Mouse (Mus musculus) neural tube, embryonic 12.5 days (tissue): ENCODE data around the gene Rptor. TPM values are rescaled to one million over a fixed set of nuclear protein-coding genes. Genes with fewer than 3 reads are reported as not detected.
A peak's percentile ranks its signal among the peaks of the same experiment; 100 is the strongest.

Source experiments
- ATAC-seq: fragments of 200-750 bp; cut with Nextera tagmentation; 2 replicates; pipeline ENCODE4 v1.8.0; 2017; ENCODE audit warnings: low read depth, mild to moderate bottlenecking, moderate TSS enrichment, moderate library complexity; ENCODE audit not compliant: low FRiP score
- H3K27ac ChIP-seq: fragments of 300-500 bp; sonication (generic); 2 replicates; pipeline ENCODE4 v1.5.1; 2016
- H3K27me3 ChIP-seq: fragments of 300-500 bp; sonication (generic); replicated peaks from 2 replicates; pipeline ENCODE4 v1.6.1; 2016; ENCODE audit warnings: mild to moderate bottlenecking
- H3K36me3 ChIP-seq: fragments of 300-500 bp; sonication (generic); 2 replicates; pipeline ENCODE4 v1.6.1; 2016; ENCODE audit warnings: mild to moderate bottlenecking
- H3K4me1 ChIP-seq: fragments of 300-500 bp; sonication (generic); 2 replicates; pipeline ENCODE4 v1.6.1; 2016
- H3K4me2 ChIP-seq: fragments of 300-500 bp; sonication (generic); replicated peaks from 2 replicates; pipeline ENCODE4 v1.6.1; 2016; ENCODE audit warnings: mild to moderate bottlenecking
- H3K4me3 ChIP-seq: fragments of 300-500 bp; sonication (generic); 2 replicates; pipeline ENCODE4 v1.5.1; 2016
- H3K9ac ChIP-seq: fragments of 300-500 bp; sonication (generic); 2 replicates; pipeline ENCODE4 v1.6.1; 2016; ENCODE audit warnings: mild to moderate bottlenecking
- H3K9me3 ChIP-seq: fragments of 300-500 bp; sonication (generic); 2 replicates; pipeline ENCODE4 v1.6.1; 2016; ENCODE audit warnings: mild to moderate bottlenecking
- WGBS: fragments of 180-500 bp; shearing (Covaris S2); methylation state at CpG from one replicate; pipeline ENCODE4 v1.1.7; 2016; 5-methylcytosine and 5-hydroxymethylcytosine counted together
- polyA plus RNA-seq: library from polyadenylated mRNA; unstranded; fragments of >200 nt; fragmentation: Nextera tagmentation; extraction: Ambion mirVana; gene quantifications from 2 replicates; pipeline ENCODE4 v1.2.1, GENCODE M21; 2016

Rptor gene
- 17.8 and 19.0 TPM in 2 replicates for polyA plus RNA-seq

DNA sequence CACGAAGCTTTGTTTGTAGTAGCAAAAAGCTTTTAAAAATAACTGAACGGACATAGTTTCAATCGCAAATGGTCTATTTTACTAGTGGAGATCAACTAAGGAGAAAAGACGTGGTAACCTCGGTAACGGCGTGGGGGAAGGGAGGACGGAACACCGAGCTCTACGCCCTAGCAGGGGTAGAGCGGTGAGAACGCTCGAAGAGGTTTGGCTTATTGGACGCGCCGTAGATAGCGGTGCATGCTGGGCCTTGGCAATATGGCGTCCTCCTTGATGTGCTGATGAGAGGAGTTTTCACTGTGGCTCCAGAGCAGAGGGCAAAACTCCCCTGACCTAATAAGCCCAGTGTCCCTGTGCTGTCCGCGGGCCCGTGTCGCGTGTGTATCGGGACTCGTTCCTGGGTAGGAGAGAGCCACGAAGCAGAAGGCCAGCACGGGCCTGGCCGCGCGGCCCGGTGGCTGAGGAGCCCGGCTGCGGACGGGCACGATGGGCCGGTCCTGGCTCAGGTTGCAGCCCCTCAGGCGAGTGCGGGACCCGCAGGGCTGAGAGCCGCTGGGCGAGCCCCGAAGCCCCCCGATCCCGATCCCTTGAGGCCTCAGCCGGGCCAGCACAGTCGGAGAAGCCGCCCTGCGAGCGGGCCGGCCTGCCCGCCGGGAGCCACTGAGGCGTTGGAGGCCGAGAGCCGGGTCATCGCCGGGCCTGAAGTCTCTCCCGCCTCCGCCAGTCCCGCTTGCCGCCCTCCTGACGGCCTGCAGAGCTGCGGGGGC lies at the start of gene Rptor:
Rptor (plus strand) TSS at position 143 of the 764 bp plus-strand sequence.
- Histone ChIP-seq H3K4me1 (peaks cover 11% of the 10 kb centered on the region), H3K36me3 (peaks cover 6% of the 10 kb centered on the region; the same call in 1 of the 2 replicates), H3K27me3 (no peaks in the 10 kb centered on the region), H3K9ac (peak within 1 kb of the TSS; percentile 97), H3K4me3 (peak within 1 kb of the TSS; percentile 100), H3K4me2 (peak within 1 kb of the TSS; percentile 89), H3K9me3 (no peaks in the 10 kb centered on the region), H3K27ac (peak within 1 kb of the TSS; percentile 78)
- WGBS: under 1% methylated on average over 63 of the region's 63 CpGs
- peak; percentile 96 for ATAC-seq

DNA sequence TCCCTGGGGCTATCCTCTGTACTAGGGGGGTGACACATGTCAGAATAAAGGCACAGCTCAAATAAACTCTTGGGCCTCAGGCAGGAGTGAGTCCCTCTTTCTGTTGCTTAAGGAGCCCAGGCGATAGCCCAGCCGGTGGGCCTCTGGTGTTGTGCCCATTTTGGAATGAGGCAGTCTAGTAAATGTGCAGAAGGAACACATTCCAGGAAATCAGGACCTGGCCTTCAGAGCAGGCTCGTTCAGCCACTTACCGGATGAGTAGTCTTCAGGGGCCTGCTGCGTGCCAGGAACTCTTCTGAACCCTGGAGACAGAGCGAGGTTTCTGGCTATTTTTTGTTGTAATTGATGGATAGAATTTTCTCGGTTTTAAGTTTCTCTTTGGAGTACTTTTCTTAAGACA lies 48.0 kb upstream of the Rptor start:
- H3K4me3 ChIP-seq: no peak overlapping the region
- H3K27ac ChIP-seq: no peak overlapping the region
- no peaks in the 10 kb centered on the region for H3K36me3 ChIP-seq
- no peak for ATAC-seq
- peaks cover 22% of the 10 kb centered on the region for H3K27me3 ChIP-seq
- H3K4me2 ChIP-seq: no peak overlapping the region
- 87% methylated on average over 7 of the region's 7 CpGs for WGBS
- H3K9me3 ChIP-seq: no peaks in the 10 kb centered on the region
- H3K4me1 ChIP-seq: peaks cover 39% of the 10 kb centered on the region
- H3K9ac ChIP-seq: no peak overlapping the region

DNA sequence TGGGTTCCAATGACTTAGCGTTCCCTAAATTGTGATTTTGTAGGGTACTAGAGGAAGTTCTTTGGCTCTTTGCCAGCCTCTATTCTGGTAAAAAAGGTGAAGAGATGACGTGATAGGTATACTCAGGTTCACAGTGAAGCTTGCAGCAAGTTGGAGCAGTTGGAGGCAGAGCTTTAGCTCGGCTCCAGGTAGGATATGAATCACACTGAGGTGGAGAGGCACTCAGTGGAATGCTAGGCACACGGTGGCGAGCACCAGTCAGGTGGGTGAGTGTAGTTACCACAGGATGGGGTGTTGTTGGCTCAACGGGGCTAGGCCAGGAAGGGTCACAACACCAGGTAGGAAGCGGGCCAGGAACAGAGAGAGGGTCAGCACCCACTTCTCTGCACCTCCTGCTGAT lies 47.5 kb upstream of the Rptor start:
- WGBS: 86% methylated on average over 7 of the region's 7 CpGs
- H3K36me3 ChIP-seq: no peaks in the 10 kb centered on the region
- H3K27ac ChIP-seq: no peak overlapping the region
- H3K9ac ChIP-seq: no peak overlapping the region
- ATAC-seq: no peak
- H3K4me1 ChIP-seq: peaks cover 39% of the 10 kb centered on the region
- no peak overlapping the region for H3K4me2 ChIP-seq
- H3K9me3 ChIP-seq: no peaks in the 10 kb centered on the region
- H3K27me3 ChIP-seq: peaks cover 17% of the 10 kb centered on the region
- no peak overlapping the region for H3K4me3 ChIP-seq

DNA sequence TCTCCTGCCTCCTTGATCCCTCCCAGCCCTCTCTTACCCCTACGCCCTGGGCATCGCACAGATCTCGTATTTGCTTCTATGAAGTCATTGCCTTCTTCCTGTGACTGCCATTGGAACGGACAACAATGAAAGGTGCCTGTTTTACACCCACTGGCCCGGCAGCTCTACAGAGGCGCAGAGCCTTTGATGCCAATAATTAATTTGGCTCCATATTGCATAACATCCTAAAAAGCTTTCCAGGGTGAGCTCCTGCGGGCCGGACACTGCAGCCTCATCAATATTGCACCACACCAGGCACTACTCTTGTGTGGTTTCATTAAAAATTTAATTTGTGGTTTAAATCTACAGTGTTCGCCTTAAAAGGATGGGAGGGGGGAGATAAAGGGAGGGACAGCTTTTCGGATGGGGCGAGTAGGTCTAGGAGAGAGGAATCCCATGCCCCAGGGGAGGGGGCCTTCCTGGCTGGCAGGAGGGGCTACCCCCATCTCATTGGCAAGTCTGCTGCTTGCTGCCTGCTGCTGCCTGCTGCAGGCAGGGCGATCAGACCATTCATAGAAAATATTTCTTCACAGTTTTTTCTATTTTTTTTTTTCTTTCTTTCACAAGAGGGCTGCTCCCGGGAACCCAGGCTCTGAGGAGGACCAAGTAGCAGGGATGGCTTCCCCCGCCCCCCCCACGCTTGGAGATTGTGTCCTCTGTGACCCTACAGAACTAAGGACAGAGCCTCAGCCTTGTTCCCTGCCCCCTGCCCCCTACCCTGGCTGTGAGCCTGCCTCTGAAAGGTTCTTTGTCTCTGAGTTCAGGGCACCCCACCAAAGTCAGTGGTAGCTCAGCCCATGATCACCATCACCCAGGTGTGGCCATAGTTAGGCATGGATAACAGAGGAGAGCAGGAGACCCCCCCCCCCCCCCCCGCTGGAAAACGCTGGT lies 44.5 kb upstream of the Rptor start:
- Histone ChIP-seq H3K4me3 (no peak overlapping the region; the same call in 1 of the 2 replicates), H3K36me3 (no peaks in the 10 kb centered on the region), H3K9ac (peak overlapping the region; percentile 42; the same call in 1 of the 2 replicates), H3K27me3 (no peaks in the 10 kb centered on the region; the same call in 1 of the 2 replicates), H3K9me3 (no peaks in the 10 kb centered on the region), H3K4me1 (peaks cover 33% of the 10 kb centered on the region), H3K4me2 (peak overlapping the region; percentile 24), H3K27ac (peak overlapping the region; percentile 82)
- peak; percentile 52 for ATAC-seq
- WGBS: 14% methylated on average over 17 of the region's 17 CpGs

DNA sequence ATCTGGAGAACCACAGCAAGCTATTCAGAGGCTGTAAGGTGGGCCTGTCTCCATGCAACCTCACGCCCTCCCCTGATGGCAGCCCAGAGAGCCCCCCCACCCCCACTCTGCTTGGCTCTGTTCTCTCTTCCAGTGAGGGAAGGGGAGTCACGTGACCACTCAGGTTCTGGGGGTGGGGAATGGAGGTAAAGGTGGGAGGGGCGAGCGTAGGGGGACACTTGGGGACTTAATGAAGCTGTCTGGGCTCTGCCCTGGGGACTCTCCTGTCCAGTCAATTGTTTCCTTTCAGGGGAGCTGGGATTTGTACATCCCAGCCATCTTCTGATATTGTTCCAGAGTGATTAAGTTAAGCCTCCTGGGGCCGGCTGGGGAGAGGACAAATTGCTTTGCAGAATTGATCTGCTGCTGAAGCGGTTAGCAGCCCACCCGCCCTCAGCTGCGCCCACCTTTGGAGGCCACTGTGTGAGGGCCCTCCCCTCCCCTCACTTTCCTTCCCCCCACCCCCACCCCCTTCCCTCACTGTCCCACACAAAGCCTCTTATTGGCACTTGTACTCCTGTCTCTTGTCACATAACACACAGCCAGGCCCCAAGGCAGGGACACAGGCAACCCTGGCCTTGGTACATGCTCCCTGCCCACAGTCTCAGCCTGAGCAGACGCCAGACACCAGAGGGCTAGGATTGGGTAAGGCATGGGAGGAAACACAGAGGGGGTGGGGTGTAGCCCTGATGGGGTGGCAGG lies 43.7 kb upstream of the Rptor start:
- WGBS: 5% methylated on average over 9 of the region's 9 CpGs
- H3K4me1 ChIP-seq: peaks cover 33% of the 10 kb centered on the region
- H3K9ac ChIP-seq: 0 out of 2 replicates have a peak overlapping the region, but pooled peaks have one; percentile 42
- ATAC-seq: peak; percentile 80
- peaks cover 6% of the 10 kb centered on the region for H3K27me3 ChIP-seq
- peak overlapping the region; percentile 82 for H3K27ac ChIP-seq
- H3K4me2 ChIP-seq: peak overlapping the region; percentile 24
- no peak overlapping the region; the same call in 1 of the 2 replicates for H3K4me3 ChIP-seq
- no peaks in the 10 kb centered on the region for H3K36me3 ChIP-seq
- H3K9me3 ChIP-seq: no peaks in the 10 kb centered on the region

DNA sequence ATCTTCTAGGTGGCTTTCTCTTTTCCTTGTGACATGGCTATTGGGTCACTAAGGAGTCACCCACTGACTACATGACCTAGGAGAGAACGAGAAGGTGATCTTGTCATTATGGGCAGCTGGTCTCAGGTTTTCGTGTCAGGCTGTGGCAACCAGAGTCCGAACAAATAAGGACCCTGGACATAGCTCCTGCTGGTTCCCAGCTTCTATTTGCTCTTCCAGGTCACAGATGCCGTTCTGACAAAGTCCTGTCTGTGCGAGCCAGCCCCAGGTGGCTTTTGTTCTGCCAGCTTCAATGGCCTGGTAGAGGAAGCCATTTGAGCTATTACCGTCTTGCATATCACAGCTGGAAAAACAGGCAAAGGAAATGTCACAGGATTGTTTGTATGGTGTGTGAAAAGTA lies 40.4 kb upstream of the Rptor start:
- H3K27me3 ChIP-seq: peaks cover 12% of the 10 kb centered on the region
- H3K9ac ChIP-seq: no peak overlapping the region
- no peak overlapping the region for H3K4me2 ChIP-seq
- no peak for ATAC-seq
- no peaks in the 10 kb centered on the region for H3K36me3 ChIP-seq
- no peak overlapping the region for H3K4me3 ChIP-seq
- H3K27ac ChIP-seq: no peak overlapping the region
- peaks cover 32% of the 10 kb centered on the region for H3K4me1 ChIP-seq
- H3K9me3 ChIP-seq: no peaks in the 10 kb centered on the region
- 14% methylated on average over 6 of the region's 6 CpGs for WGBS

DNA sequence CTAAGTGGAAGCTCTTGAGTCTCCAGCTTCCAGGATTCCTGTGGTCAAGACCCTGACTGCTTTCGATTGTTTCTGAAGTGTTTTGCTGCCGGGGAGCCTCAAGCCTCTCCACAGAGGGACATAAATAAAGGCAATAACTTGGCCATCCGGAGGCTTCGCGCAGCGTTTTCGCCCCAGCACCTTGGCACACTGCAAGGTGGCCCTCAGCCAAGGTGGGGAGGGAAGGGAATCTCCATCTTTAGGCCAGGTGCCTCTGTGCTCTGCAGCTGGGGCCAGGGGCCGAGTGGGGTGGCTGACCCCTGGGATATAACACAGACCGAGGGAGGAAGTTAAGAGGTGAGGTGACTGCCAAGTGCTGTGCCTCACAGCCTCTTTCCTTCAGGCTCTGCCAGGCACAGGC lies 39.5 kb upstream of the Rptor start:
- Histone ChIP-seq H3K27me3 (peaks cover 12% of the 10 kb centered on the region), H3K4me2 (no peak overlapping the region), H3K27ac (no peak overlapping the region), H3K36me3 (no peaks in the 10 kb centered on the region), H3K4me3 (no peak overlapping the region), H3K4me1 (peaks cover 23% of the 10 kb centered on the region), H3K9ac (no peak overlapping the region), H3K9me3 (no peaks in the 10 kb centered on the region)
- 39% methylated on average over 9 of the region's 9 CpGs for WGBS
- no peak for ATAC-seq

DNA sequence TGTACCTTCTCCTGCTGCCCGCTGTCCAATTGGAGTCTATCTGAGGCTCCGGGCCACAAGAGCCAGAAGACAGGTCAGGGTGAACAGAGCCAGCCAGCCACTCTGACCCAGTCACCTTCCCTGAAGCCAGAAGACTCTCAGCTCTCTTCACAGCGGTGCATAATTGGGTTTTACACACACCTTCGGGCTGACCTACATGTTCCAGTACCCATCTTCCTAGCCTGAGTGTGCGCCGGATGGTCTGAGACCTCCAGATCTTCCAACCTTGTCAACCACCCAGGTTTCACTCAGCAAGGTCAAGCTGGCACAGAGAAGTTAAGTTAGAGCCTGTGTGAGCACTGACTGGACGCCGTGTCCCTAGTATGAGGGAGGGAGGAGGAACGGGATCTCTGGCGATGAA lies 38.3 kb upstream of the Rptor start:
- Histone ChIP-seq H3K4me2 (no peak overlapping the region), H3K36me3 (no peaks in the 10 kb centered on the region), H3K27ac (no peak overlapping the region), H3K9me3 (no peaks in the 10 kb centered on the region), H3K4me3 (no peak overlapping the region), H3K9ac (no peak overlapping the region), H3K27me3 (peaks cover 12% of the 10 kb centered on the region), H3K4me1 (peaks cover 11% of the 10 kb centered on the region)
- 91% methylated on average over 10 of the region's 10 CpGs for WGBS
- no peak for ATAC-seq

DNA sequence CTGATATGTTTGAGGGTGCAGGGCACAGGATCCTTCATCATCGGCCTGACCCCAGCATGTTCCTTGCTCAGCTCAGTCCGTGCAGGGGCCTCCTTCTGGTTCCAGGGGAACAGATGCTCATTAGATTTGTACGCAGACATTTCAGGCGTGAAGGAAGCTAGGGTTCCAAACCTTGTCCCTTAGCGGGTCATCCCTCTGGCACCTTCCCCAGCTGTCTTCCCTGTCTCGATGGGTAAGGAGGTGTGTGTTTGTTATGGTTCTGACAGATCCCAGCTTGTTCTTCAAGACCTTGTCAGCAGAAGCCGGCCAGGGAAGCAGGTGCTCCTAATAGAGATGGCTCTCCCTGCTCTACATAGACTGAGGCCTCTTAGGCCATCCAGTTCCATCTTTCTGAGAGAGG lies 37.7 kb upstream of the Rptor start:
- H3K9me3 ChIP-seq: no peaks in the 10 kb centered on the region
- WGBS: 58% methylated on average over 7 of the region's 7 CpGs
- H3K36me3 ChIP-seq: no peaks in the 10 kb centered on the region
- H3K27ac ChIP-seq: no peak overlapping the region
- peaks cover 5% of the 10 kb centered on the region for H3K4me1 ChIP-seq
- no peak overlapping the region for H3K4me3 ChIP-seq
- H3K27me3 ChIP-seq: peaks cover 12% of the 10 kb centered on the region
- no peak for ATAC-seq
- H3K9ac ChIP-seq: no peak overlapping the region
- H3K4me2 ChIP-seq: no peak overlapping the region

DNA sequence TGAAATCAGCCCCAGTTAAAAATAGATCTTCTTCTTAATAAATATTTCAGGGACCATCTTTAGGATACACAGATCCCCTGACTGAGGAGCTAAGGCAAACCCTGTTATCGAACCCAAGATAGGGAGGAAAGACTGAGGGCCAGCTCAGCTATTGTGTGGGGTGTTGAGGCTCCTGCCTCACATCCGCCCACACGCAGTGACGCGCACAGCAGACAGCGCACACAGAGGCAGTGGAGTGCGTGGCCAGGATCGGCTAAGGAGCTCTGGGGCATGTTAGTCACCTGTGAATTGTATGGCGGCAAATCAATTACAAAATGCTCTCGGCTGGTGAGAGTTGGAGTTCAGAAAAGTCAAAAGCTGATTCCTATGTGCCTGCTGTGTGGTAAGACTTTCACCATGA lies 37.0 kb upstream of the Rptor start:
- no peak overlapping the region for H3K4me3 ChIP-seq
- H3K9me3 ChIP-seq: no peaks in the 10 kb centered on the region
- no peak overlapping the region for H3K27ac ChIP-seq
- H3K4me2 ChIP-seq: no peak overlapping the region
- H3K36me3 ChIP-seq: no peaks in the 10 kb centered on the region
- H3K27me3 ChIP-seq: peaks cover 12% of the 10 kb centered on the region
- no peak for ATAC-seq
- H3K9ac ChIP-seq: no peak overlapping the region
- WGBS: 54% methylated on average over 10 of the region's 10 CpGs
- H3K4me1 ChIP-seq: peaks cover 4% of the 10 kb centered on the region; the same call in 1 of the 2 replicates

DNA sequence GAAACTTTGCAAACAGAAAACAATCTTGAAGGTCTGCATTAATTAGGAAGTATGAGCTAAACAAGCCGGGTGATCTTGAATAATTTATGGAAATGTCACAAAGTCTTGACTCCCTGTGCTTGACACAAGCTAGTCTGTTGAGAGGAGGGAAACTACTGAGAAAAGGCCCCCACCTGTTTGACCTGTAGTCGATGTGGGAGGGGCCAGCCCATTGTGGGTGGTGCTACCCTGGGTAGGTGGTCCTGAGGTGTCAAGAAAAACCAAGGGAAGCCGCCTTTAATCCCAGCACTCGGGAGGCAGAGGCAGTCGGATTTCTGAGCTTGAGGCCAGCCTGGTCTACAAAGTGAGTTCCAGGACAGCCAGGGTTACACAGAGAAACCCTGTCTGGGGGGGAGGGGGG lies 36.5 kb upstream of the Rptor start:
- Histone ChIP-seq H3K36me3 (no peaks in the 10 kb centered on the region), H3K4me2 (no peak overlapping the region), H3K4me1 (peaks cover 2% of the 10 kb centered on the region; the same call in 1 of the 2 replicates), H3K9me3 (no peaks in the 10 kb centered on the region), H3K4me3 (no peak overlapping the region), H3K27ac (no peak overlapping the region), H3K9ac (no peak overlapping the region), H3K27me3 (peaks cover 12% of the 10 kb centered on the region)
- no peak for ATAC-seq
- 58% methylated on average over 5 of the region's 5 CpGs for WGBS
